Mouse (Mus musculus) Patski (cell line): ENCODE data around the gene Cd151. TPM values are rescaled to one million over a fixed set of nuclear protein-coding genes. Genes with fewer than 3 reads are reported as not detected.

Source experiments
- ATAC-seq: fragments of 100-300 bp; one replicate; pipeline ENCODE4 v1.8.0; 2021
- CTCF ChIA-PET: fragments of 350-600 bp; sonication (Branson Sonifier 250); formaldehyde crosslinking; loops from one replicate; lab custom pipeline; 2022; ENCODE audit warnings: inconsistent platforms; lab: Charles Lee
- POLR2A ChIA-PET: fragments of 350-600 bp; sonication (Branson Sonifier 250); formaldehyde crosslinking; loops from one replicate; lab custom pipeline; 2022; ENCODE audit warnings: antibody characterized with exemption, inconsistent platforms; lab: Charles Lee
- DNase-seq: peaks from one replicate; pipeline ENCODE4 v3.0.0-alpha.2; 2011; ENCODE audit warnings: low read depth, low spot score
- H3K27me3 ChIP-seq: fragments of 371-371 bp; one replicate; pipeline ENCODE4 v1.5.1; 2021
- CTCF ChIP-seq: fragments of 100-300 bp; IDR thresholded peaks from one replicate; pipeline ENCODE4 v1.5.1; 2021
- in situ Hi-C: fragments of 300-500 bp; cut with MboI; formaldehyde crosslinking; loops from 3 replicates; pipeline ENCODE4 v1.11.1; 2018; ENCODE audit warnings: low pct_unique_long_range_greater_than_20kb, mixed read lengths
- polyA plus RNA-seq: library from polyadenylated mRNA; unstranded; gene quantifications from one replicate; pipeline ENCODE4 v1.2.3, GENCODE M21; 2021

Gene Cd151
- polyA plus RNA-seq, 1 experiment from 2014 or later, result 551 TPM

DNA sequence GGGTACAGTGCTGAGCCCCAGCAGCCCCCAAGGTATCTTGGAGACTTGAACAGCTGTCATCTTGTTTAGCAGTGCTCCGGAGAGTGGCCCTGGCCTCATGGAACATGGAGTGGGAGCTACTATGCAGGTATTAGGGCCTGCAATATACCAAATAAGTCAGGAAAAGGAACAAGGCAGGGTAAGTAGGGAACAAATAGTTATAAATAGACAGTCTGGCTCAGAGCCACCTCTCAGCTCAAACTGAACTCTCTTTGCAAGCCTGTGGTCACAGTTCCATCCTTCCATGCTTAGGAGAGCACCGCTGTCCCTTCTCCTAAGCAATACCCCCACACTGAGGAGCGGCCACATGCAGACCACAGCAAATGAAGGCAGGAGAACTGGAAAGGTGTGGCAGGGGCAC lies 30.4 kb downstream of the Cd151 start:
- TF ChIP-seq CTCF, result no peak
- no peak for ATAC-seq
- ChIA-PET POLR2A (no interaction called here), CTCF (interaction anchor here (1.1 kb wide), 1 partner anchor 17 kb away, joined by 3 read pairs; no protein-coding TSS in a partner anchor)
- H3K27me3 ChIP-seq, result no peaks in the 10 kb centered on the region
- no peak for DNase-seq
- in situ Hi-C loops, result no loop called here

DNA sequence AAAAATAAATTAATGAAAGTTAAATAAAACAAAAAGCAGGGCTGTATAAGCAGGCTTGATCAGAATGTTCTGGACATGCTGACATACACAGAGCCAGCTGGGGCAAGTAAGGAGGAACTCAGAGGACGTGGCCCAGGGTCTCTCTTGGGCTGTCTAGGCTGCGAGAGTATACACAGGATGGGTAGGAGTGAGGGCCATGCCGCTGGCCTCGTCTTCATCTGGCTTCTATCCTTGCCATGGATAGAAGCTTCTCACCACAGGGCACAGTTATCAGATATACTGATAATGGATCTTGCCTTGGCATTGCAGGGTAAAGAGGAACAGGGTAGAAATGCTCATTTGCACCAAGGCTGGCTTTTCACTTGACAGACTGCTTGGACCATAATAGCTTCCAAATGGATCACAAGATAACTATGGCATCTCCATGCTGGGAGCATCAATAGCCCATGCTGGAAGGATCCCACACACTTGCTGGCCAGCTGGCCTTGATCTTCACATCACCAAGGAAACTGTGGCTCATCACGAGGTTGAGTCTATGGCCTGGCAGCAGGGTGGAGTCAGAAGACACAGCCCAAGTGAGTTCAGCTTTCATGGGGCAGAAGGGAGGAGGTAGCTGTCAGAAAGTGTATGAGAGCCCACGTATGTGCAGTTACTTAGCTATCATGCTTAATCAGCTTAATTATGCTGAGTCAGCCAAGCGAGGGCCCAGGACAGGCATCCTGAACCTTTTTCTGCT lies 34.8 kb downstream of the Cd151 start:
- no peak for TF ChIP-seq CTCF
- POLR2A ChIA-PET, result no interaction called here
- ATAC-seq, result no peak
- H3K27me3 ChIP-seq, result no peaks in the 10 kb centered on the region
- DNase-seq, result no peak
- CTCF ChIA-PET, result interaction anchor here (1.0 to 1.2 kb wide), 3 partner anchors 11 to 21 kb away, joined by 3 read pairs; no protein-coding TSS in a partner anchor
- in situ Hi-C loops, result no loop called here

- CTCF ChIA-PET, result interaction anchor here (1.0 to 1.8 kb wide), 4 partner anchors 11 to 168 kb away, joined by 3 read pairs; no protein-coding TSS in a partner anchor
- ATAC-seq, result no peak
- POLR2A ChIA-PET, result no interaction called here
- no peaks in the 10 kb centered on the region for H3K27me3 ChIP-seq
- in situ Hi-C loops, result no loop called here
- no peak for DNase-seq
- no peak for TF ChIP-seq CTCF
Observed at GRCm38 (mm10) chr7:141502556-141502905, 35.3 kb downstream of the Cd151 start.

GRCm38 (mm10) chr7:141506278-141506677 lies 39.1 kb downstream of the Cd151 start:
- TF ChIP-seq CTCF, result no peak
- ATAC-seq (no peak), DNase-seq (no peak)
- in situ Hi-C loops, result no loop called here
- POLR2A ChIA-PET, result no interaction called here
- CTCF ChIA-PET, result no interaction called here
- H3K27me3 ChIP-seq, result no peaks in the 10 kb centered on the region

GRCm38 (mm10) chr7:141508160-141508559 lies 41.0 kb downstream of the Cd151 start:
- ATAC-seq, result no peak
- ChIA-PET POLR2A (no interaction called here), CTCF (no interaction called here)
- DNase-seq, result no peak
- in situ Hi-C loops, result no loop called here
- H3K27me3 ChIP-seq, result no peaks in the 10 kb centered on the region
- TF ChIP-seq CTCF, result no peak

DNA sequence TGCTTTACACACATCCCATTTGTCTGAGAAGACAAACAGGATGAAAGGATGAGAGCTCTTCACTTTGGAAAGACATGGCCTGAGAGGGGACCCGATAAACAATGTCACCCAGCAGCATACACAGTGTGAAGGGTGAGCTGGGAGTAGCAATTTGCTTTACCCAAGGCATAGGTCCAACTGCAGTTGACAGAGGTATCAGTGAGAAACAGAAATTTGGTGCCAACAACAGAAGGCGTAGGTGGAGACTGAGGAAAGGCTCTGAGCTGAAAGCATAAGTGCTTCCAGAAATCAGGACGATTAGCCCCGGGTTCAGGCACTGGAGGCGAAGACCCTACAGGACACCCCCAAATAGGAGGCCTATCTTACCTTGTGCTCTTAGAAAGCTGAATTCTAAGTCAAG lies 43.0 kb downstream of the Cd151 start:
- no peaks in the 10 kb centered on the region for H3K27me3 ChIP-seq
- ChIA-PET CTCF (interaction anchor here (0.8 to 1.4 kb wide), 2 partner anchors 11 to 21 kb away, joined by 3 read pairs; no protein-coding TSS in a partner anchor), POLR2A (no interaction called here)
- in situ Hi-C loops, result no loop called here
- DNase-seq, result no peak
- no peak for ATAC-seq
- no peak for TF ChIP-seq CTCF

DNA sequence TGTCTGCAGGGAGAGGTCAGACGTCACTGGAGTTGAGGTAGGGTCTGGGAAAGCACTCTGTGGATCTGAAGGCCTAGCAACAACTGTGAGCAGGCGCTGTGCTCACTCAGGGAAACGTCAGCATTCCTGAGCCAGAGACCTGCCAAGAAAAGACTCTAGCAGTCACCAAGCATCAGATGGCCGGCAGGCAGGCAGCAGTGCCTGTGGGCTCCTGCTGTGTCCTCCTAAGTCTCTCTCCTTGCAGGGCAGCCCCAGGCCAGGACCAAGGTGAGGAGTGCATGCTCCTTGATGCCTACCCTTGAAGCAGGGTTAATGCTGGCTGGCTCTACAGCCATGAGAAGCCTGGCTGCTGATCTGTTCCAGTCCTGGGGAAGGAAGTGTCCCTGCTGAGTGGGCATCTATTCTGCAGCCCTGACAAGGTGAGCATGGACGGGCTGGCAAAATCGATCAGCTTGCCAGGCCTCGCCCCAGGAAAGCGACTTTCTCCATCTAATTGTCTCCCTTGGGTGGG lies 43.5 kb downstream of the Cd151 start:
- no peak for TF ChIP-seq CTCF
- in situ Hi-C loops, result no loop called here
- ATAC-seq (no peak), DNase-seq (no peak)
- POLR2A ChIA-PET, result no interaction called here
- H3K27me3 ChIP-seq, result no peaks in the 10 kb centered on the region
- CTCF ChIA-PET, result interaction anchor here (1.4 to 1.5 kb wide), 3 partner anchors 11 to 160 kb away, joined by 3 to 4 read pairs (median 4); no protein-coding TSS in a partner anchor

GRCm38 (mm10) chr7:141517638-141518037 lies 50.4 kb downstream of the Cd151 start:
- DNase-seq, result no peak
- no peak for TF ChIP-seq CTCF
- H3K27me3 ChIP-seq, result no peaks in the 10 kb centered on the region
- ChIA-PET POLR2A (no interaction called here), CTCF (interaction anchor here (0.8 kb wide), 1 partner anchor 37 kb away, joined by 4 read pairs; no protein-coding TSS in a partner anchor)
- in situ Hi-C loops, result no loop called here
- no peak for ATAC-seq

DNA sequence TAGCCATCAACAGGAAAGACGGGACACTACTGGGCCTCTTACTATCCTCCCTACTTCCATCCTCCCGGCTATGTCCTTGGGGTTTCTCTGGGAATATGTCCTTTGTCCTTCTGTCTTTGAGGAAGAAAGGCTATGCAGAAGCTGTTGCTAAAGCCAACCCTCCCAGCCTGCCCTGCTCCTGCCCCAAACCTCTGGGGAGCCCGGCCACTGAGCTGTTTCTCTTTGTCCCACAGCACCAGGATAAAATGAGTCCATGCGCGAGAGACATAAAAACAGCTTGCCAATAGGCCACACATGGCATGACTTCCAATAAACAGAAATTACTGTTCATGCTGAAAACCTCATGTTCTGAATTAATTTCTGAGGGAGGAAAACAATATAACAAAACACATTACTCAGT lies 51.1 kb downstream of the Cd151 start:
- ChIA-PET CTCF (interaction anchor here (1.2 kb wide), 1 partner anchor 29 kb away, joined by 3 read pairs; no protein-coding TSS in a partner anchor), POLR2A (interaction anchor here (1.0 kb wide), 1 partner anchor 45 kb away, joined by 3 read pairs; no protein-coding TSS in a partner anchor)
- DNase-seq, result no peak
- no peak for TF ChIP-seq CTCF
- in situ Hi-C loops, result no loop called here
- no peak for ATAC-seq
- no peaks in the 10 kb centered on the region for H3K27me3 ChIP-seq

DNA sequence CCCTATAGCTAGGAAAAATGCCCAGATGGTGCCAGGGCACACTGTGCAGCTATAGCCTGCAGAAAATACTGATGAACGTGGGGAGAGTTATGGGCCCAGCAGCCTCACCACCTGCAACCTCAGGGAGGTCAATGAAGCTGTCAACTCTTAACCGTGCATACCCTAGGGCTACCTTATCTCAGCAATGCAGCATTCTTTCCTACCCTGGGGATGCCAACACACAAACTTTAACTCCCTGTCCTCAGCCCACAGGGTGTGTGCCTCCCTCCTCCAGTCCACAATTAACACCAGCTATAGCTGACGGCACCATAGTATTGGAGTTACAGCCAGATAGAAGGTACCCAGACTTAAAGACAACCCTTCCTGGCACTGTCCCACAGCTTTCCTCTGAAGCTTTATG lies 51.7 kb downstream of the Cd151 start:
- TF ChIP-seq CTCF, result no peak
- ChIA-PET CTCF (interaction anchor here (1.2 kb wide), 1 partner anchor 29 kb away, joined by 3 read pairs; no protein-coding TSS in a partner anchor), POLR2A (interaction anchor here (1.0 kb wide), 1 partner anchor 45 kb away, joined by 3 read pairs; no protein-coding TSS in a partner anchor)
- no peaks in the 10 kb centered on the region for H3K27me3 ChIP-seq
- no peak for ATAC-seq
- in situ Hi-C loops, result no loop called here
- DNase-seq, result no peak

DNA sequence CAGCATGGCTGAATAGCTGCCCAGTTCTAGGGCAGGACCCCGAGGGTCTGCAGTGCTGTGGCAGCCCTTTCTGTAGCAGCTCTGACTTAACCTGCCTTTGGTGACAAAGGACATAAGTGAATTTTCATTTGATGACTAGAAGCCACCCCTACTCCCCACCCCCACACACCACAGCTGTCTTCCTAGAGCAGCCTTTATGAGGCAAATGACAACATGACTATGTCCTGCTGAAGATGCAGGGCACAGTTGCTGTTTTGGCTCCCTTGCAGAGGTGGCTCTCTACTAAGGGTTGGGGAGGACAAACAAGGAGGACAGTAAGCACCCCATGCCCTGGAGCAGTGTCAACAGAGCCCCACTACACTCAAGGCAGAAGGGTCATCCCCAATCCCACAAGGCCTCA lies 52.6 kb downstream of the Cd151 start:
- H3K27me3 ChIP-seq, result no peaks in the 10 kb centered on the region
- TF ChIP-seq CTCF, result no peak
- in situ Hi-C loops, result loop anchor here (5.0 kb wide), 1 partner anchor 37 kb away; no protein-coding TSS in a partner anchor
- ATAC-seq (no peak), DNase-seq (no peak)
- POLR2A ChIA-PET, result no interaction called here
- CTCF ChIA-PET, result no interaction called here

Other genes starting within 250 kb of the Cd151 start
- 68.6 TPM for gene Phrf1, start 238.6 kb upstream of the Cd151 start, polyA plus RNA-seq
- 10.5 TPM for gene Irf7, start 200.9 kb upstream of the Cd151 start, polyA plus RNA-seq
- not detected for gene Cdhr5, start 190.6 kb upstream of the Cd151 start, polyA plus RNA-seq
- gene Sct, start 188.3 kb upstream of the Cd151 start, polyA plus RNA-seq, result not detected
- not detected for gene Drd4, start 175.4 kb upstream of the Cd151 start, polyA plus RNA-seq
- 62.1 TPM for gene Deaf1, start 139.7 kb upstream of the Cd151 start, polyA plus RNA-seq
- 34.0 TPM for gene Tmem80, start 139.7 kb upstream of the Cd151 start, polyA plus RNA-seq
- 114 TPM for gene Eps8l2, start 128.5 kb upstream of the Cd151 start, polyA plus RNA-seq
- 512 TPM for gene Taldo1, start 75.2 kb upstream of the Cd151 start, polyA plus RNA-seq
- gene Gatd1, start 53.3 kb upstream of the Cd151 start, polyA plus RNA-seq, result 38.7 TPM
- 0.04 TPM for gene Cend1, start 37.9 kb upstream of the Cd151 start, polyA plus RNA-seq
- 20.6 TPM for gene Slc25a22, start 29.5 kb upstream of the Cd151 start, polyA plus RNA-seq
- gene Pidd1, start 23.4 kb upstream of the Cd151 start, polyA plus RNA-seq, result 4.9 TPM
- 1,558 TPM for gene Rplp2, start 20.0 kb upstream of the Cd151 start, polyA plus RNA-seq
- 90.7 TPM for gene Pnpla2, start 12.2 kb upstream of the Cd151 start, polyA plus RNA-seq
- gene Cracr2b, start 6.3 kb upstream of the Cd151 start, polyA plus RNA-seq, result 9.9 TPM
- gene Polr2l, start 7.7 kb downstream of the Cd151 start, polyA plus RNA-seq, result 55.2 TPM
- 479 TPM for gene Tspan4, start 7.8 kb downstream of the Cd151 start, polyA plus RNA-seq
- gene Chid1, start 72.5 kb downstream of the Cd151 start, polyA plus RNA-seq, result 41.6 TPM
- 76.4 TPM for gene Ap2a2, start 94.8 kb downstream of the Cd151 start, polyA plus RNA-seq
- gene Muc6, start 187.9 kb downstream of the Cd151 start, polyA plus RNA-seq, result 0.05 TPM
- 0.33 TPM for gene Muc2, start 222.9 kb downstream of the Cd151 start, polyA plus RNA-seq